Mouse (Mus musculus) macrophage (primary cell): ENCODE data around the gene Gm28510. TPM values are rescaled to one million over a fixed set of nuclear protein-coding genes. Genes with fewer than 3 reads are reported as not detected.
"Not testable (repeated sequence)": the region's sequence is repeated elsewhere in the genome, so short reads cannot be mapped to it uniquely, and the experiment has no call there.

ENCODE experiments used
- H3K27ac ChIP-seq: fragments of 350-480 bp; formaldehyde crosslinking; 2 replicates; pipeline ENCODE4 v1.9.0; 2021
- H3K36me3 ChIP-seq: fragments of 350-480 bp; formaldehyde crosslinking; 2 replicates; pipeline ENCODE4 v1.9.0; 2021; ENCODE audit errors: inconsistent target
- H3K4me3 ChIP-seq: fragments of 350-480 bp; formaldehyde crosslinking; 2 replicates; pipeline ENCODE4 v1.9.0; 2021; ENCODE audit errors: inconsistent target
- H3K79me2 ChIP-seq: fragments of 350-480 bp; formaldehyde crosslinking; 2 replicates; pipeline ENCODE4 v1.9.0; 2021; ENCODE audit errors: inconsistent target
- WGBS: methylation state at CpG from one replicate; pipeline ENCODE4 v1.1.7; 2026; ENCODE audit warnings: inconsistent platforms; ENCODE audit not compliant: missing documents; 5-methylcytosine and 5-hydroxymethylcytosine counted together
- polyA plus RNA-seq: library from polyadenylated mRNA; stranded (reverse); fragments of 250-400 nt; gene quantifications from 3 replicates; pipeline ENCODE4 v1.2.4, GENCODE M21; 2018; ENCODE audit warnings: inconsistent platforms
- total RNA-seq, 78 experiments: library from RNA; depleted of rRNA; stranded (reverse); fragments of 250-400 nt; gene quantifications; 1 replicate in 9 of 78; 2 replicates in 24 of 78; 3 replicates in 43 of 78; 4 replicates in 2 of 78; pipeline ENCODE4 v1.2.4; 2018; ENCODE audit warnings: inconsistent platforms in 56 of 78

The Gm28510 gene
- total RNA-seq (2018; cell fraction: chromatin; rRNA removed) = not detected
- not detected for total RNA-seq (2018; cell fraction: cytosol; rRNA removed)
- total RNA-seq (2018; cell fraction: nucleus; rRNA removed) = not detected
- polyA plus RNA-seq = not detected in 3 replicates

DNA sequence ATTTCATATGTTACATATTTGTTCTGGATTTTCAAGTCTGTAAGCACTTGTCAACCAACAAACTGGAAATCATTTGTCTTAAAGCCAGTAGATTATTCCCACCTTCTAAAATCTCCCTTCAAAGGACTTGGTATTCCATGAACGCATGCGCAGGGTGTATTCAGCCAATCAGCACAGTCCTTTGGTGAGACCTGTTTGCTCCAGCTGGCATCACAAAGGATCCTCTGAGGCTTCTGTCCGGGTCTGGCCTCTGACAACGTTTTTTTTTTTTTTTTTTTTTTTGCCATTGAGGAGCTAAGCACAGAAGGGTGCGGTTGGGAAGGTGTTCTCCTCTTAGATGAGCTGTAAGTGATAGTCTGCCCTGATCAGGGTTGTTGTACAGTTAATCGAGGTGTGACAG lies at the start of gene Gm28510:
Gm28510 (plus strand) TSS at position 301 of the 400 bp plus-strand sequence.
- H3K4me3 ChIP-seq, H3K27ac ChIP-seq, H3K36me3 ChIP-seq, H3K79me2 ChIP-seq: not testable (repeated sequence)
- no CpG with 5 or more reads among the region's 6 CpGs for WGBS

Other genes starting within 250 kb of the Gm28510 start
- gene Gm20834, start 88.1 kb upstream of the Gm28510 start, polyA plus RNA-seq = not detected in 3 replicates
- not detected in 3 replicates for gene Gm20737, start 123.3 kb downstream of the Gm28510 start, polyA plus RNA-seq
- not detected in 3 replicates for gene Gm21775, start 140.7 kb downstream of the Gm28510 start, polyA plus RNA-seq
- not detected in 3 replicates for gene Gm21900, start 203.6 kb downstream of the Gm28510 start, polyA plus RNA-seq